Mouse (Mus musculus) fat pad, adult 2 months (tissue): Measurements from ENCODE around the gene Nr2f2.

Experiments used
- DNase-seq: peaks from one replicate; pipeline ENCODE4 v3.0.0-alpha.2; 2011; ENCODE audit warnings: low read depth, low spot score; ENCODE audit errors: extremely low read depth

The Nr2f2 gene

GRCm38 (mm10) chr7:70366808-70367095, 217 bp upstream of the Nr2f2 start:
- no peak for DNase-seq

DNA sequence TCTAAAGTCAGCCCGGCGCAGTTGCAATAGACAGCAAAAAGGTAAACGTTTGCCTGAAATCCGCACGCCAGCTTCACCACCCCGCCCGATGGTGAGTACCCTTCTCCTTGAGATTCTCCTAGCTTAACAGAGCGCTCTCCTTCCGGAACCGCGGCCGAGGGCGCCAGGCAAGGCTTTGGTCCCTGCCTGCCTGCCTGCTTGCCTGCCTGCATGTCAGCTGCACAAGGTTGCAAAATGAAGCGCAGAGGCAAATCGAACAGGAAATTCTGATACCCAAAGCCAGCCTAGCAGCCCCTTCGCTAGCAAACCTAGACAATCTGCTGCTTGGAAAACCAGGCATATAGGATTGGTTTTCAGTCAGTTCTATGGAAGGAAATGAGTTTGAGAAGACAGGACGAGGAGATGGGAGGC, 1.1 kb downstream of the Nr2f2 start:
- no peak for DNase-seq

DNA sequence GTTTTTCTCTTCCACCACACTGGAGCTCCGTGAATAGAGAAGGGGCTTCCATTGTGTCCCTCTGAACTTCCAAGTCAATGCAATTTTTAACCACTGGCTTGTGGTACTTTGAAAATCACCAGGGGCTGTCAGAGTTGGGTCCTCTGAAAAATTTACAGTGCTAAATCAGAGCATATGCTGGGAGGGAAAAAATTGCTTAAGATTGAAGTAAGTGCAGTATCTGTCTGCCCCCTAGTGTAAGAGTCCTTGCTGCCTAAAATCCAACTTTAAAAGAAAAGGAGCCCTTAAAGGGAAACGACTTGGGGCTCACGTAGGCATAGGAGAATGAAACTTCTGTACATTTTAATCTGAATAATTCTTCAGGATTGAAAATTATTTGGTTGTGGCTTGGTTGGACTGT, 1.7 kb downstream of the Nr2f2 start:
- DNase-seq, result no peak

DNA sequence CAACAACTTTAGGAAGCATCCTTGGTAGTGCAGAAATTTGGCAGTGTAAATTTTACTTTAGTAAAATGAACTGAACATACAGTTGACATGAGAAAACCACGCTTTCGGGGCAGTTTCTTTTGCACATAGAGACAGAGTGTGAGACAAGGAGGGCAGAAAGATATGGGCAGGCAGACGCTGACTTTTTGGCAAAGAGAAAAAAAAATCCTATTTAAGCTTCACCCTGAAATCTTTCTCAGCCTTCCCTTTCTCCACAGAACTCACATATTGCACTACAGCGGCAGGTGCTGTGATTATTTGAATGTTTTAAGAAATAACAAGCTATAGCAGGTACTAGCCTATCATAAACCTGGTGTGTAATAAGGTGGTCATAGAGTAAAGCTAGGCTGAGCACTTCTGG, 3.2 kb downstream of the Nr2f2 start:
- no peak for DNase-seq

DNA sequence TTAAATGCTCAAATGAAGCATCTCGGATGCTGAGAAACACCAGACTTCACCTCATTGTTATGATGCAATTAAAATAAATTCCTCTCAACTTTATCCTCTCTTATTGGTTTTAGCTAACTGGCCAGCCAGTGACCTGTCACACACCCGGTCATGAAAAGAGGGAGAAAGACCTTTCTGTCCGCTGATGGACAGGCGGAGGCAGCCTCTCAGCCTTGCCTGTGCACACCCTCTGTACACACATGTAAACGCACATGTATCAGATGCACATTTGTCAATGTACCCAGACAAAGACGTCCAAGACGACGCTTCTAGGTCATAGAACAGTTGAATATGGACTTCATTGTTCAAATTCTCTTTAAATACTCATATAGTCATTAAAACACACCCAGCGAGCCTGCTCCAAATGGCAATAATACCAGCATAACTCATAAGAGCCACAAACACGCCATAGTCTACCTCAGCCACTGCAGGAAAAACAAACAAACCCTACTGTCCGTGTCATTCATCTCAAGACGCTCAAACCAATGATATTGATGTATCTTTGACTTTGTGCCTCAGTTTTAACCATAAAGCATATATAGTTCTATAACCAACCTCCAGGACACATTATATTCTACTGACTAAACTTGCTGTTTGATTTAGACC, 3.9 kb downstream of the Nr2f2 start:
- no peak for DNase-seq

DNA sequence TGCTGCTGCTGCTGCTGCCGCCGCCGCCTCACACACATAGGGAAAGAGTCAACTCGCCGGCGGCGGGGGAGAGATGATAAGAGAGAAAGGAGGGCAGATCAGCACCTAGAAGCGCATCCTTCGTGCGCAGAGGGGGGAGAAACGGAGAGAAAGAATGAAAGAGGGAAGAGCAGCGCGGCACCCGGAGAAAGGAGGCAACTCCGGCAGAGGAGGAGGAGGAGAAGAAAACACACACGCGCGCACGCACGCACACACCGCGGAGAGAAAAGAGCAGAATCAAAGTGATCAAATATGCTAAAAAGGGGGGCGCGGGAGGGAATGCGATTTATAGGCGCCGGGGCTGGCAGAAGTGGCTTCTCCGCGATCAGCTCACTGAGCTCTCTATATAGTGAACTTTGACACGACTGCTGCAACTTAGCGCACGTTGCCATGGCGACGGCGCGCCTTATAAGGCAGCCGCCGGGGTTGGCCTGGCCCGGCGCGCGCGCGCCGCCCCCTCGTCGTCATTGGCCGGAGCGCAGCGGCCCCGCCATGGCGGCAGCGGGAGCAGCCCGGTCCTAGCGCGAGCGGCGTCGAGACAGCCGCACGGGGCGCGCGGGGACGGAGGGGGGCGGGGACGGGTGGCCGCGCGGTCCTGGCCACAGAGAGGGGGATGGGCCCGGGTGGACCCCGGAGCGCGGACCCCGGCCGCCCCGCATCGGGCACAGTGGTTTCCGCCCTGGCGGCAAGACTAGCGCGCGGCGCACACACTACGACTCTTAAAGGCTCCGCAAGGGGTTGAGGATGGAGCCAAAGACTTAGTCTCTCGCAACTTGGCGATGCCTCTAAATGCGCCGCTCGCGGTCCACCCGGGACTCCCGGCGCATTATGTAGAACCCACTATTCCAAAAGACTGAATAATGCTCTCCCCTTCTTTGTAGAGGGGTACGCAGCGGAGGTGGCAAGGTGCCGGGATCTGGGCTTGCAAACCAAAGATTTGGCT, 4.9 kb downstream of the Nr2f2 start:
- peak; percentile 39 for DNase-seq

GRCm38 (mm10) chr7:70360611-70361382, 5.7 kb downstream of the Nr2f2 start:
- no peak for DNase-seq

- no peak for DNase-seq
These were observed 6.5 kb downstream of the Nr2f2 start for GRCm38 (mm10) chr7:70359791-70360581.

DNA sequence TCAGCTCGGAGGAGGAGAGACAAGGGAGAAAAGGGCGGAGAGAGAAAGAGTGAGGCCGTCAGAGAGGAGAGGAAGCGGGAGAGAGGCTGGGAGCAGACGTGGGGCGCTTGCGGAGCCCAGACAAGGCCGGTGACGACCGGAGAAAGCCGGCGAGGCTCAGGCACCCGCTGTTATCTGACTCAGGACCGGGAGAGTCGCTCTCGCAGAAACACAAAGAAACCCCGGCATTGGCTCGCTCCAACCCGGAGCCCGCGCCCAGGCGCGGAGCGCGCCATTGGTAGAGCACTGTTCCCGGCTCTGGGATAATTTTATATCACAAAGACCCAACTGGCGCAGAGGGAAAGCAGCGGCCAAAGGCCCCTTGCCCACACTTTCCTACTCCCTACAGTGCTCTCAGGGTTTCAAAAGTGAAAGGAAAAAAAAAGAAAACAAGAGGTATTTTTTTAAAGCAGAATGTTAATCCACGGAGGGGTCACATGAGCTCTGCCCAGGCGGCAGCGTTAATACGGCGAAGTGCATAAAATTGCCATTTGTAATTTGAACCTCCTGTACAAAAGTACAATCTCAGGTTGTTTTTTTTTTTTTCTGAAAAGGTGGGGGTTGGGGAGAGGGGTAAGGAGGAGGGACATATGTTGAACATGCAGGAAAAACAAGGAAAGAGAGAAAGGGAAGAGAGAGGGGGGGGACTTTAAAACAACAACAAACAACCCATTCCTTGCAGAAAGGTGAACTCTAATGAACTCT, 7.5 kb downstream of the Nr2f2 start:
- DNase-seq, result no peak

GRCm38 (mm10) chr7:70358020-70358847, 8.3 kb downstream of the Nr2f2 start:
- no peak for DNase-seq

DNA sequence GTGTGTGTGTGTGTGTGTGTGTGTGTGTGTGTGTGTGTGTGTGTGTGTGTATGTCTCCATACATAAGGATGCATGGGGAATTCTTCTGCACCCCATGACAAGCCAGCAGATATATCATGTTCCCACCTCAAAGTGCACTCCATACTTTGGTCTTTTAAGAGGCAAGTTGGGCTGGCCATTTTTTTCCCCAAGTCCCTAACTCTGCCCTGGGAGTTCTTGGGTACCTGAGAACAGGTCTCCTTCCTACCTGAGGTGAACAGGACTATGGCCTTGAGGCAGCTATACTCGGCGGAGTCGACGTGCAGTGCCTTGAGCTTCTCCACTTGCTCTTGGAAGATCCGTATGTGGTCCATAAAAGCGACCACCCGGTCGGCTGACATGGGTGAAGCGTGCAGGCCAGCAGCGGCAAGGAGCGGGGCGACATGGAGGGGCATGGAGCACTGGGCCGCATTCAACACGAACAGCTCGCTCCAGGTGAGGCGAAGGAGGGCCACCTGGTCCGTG, 9.0 kb downstream of the Nr2f2 start:
- no peak for DNase-seq

GRCm38 (mm10) chr7:70356691-70357515, 9.6 kb downstream of the Nr2f2 start:
- DNase-seq, result no peak

DNA sequence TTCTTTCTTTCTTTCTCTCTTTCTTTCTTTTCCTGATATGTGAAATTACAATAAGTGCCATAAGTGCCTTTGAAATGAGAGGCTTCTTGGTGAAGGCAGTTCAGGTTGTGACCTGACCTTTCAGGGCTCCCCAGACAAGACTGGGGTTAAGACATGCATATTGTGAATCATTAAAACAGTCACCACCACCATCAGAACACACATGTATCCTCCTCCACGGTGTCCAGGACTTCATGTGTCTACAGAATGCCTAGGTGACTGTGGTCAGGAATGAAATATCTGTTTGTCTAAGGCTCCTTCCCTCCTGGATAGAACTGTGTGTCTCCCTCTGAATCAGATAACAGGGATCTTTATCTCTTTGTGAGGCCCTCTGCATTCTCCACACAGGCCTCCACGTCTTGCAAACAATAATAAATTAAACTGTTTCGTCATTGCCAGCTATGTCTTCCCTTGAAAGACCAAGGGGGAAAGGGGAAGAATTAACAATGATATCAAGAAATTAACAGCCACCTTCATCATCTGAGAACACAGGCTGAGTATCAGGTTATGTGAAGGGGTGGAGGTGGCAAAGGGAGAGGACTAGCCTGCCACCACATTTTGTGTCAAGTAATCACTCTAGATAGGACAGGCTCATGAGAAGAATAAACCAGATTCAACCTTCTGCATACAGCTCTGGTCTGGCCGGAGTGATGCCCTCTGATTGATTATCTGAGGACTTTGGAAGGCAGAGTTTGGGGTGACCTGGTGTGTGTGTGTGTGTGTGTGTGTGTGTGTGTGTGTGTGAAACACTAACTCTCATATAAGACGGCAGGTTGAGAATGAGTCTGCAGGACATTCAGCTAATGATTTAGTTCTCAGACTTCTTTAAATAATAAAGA, 10.6 kb downstream of the Nr2f2 start:
- DNase-seq, result no peak

DNA sequence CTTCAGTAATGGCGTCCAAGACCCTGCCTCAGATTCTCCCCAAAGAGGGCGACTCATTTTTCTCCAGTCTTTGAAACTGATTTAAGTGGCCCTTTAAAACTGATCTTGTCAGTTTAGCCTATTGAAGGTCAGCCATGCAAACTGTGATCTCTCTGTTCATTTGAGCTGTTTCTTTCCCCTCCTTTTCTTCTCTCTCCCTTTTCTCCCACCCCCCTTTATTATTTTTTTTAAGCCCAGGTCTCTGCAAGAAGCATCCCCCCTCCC, 11.2 kb downstream of the Nr2f2 start:
- no peak for DNase-seq

GRCm38 (mm10) chr7:70354606-70355356, 11.8 kb downstream of the Nr2f2 start:
- no peak for DNase-seq

DNA sequence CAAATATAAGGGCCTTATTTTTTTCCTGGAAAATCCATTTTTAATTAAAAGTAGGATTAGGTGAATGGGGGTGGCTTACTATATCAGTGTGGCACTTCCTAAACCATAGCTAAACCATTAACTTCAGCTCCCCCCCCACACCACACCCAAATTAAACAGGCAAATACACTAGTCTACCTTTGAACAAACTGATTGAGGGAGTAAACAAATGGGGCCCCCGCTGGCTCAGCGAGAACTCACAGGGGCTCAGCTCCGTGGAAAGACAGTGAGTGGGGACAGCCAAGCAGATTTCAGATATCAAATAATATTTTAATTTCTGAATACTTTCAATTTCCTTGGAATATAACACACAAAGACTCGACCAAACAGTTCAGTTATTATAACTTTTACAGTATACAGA, 13.4 kb downstream of the Nr2f2 start:
- DNase-seq, result no peak

DNA sequence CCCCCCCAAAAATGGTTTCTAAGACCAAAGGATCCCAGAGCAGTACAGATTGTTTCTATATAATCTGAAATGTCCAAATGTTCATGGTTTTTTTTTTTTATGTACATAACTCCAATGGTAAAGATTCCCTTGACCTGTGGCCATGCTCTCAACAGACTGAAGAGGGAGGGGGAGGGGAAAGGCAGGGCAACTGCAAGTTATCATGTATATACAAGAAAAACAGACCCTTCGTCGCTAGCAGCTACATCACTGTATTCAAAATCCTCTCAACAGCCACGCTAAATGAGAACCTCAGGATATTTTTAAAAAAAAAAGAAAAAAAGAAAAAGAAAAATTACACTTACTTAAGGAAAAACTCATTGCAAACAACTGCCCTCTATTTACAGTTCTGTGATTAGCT, 13.9 kb downstream of the Nr2f2 start:
- no peak for DNase-seq
